Mouse (Mus musculus) kidney, postnatal 4 days (tissue): Measurements from ENCODE around the gene Fam117a.
A peak's percentile ranks its signal among the peaks of the same experiment; 100 is the strongest.

Experiments
- DNase-seq, 2 experiments: peaks; one replicate each; pipeline ENCODE4 v3.0.0; 2021; ENCODE audit warnings: mixed read lengths in 2 of 2

Fam117a gene

DNA sequence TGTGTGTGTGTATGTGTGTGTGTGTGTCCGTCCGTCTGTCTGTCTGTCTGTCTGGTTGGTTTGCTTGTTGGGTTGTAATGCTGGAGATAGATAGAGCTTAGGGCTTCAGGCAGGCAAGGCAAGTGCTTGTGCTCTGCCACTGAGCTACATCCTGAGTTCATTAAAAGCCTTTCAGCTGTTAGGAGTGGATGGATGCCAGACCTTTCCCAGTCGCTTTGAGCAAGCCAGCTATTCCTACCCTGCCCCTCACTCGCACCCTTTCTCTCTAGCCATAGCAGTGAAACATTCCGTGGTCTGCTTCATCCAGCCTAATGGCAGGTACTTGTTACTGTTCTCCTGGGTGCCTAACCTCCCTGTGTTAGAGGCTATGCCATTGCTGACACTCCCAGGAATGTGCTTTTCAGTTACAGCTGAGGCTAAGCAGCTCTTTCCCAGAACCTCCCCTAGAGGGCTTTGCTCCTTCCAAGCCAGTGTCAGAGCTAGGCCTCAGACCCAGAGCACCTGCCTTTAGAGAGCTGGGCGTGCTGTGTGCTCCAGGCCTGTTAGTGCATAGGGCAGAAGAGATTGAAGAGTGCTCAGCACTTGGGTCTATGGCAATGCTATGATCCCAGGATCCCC, 29.6 kb downstream of the Fam117a start:
- DNase-seq = peak in 1 of 2 experiments; percentile 51

GRCm38 (mm10) chr11:95367011-95367735, 30.4 kb downstream of the Fam117a start:
- DNase-seq = no peak

GRCm38 (mm10) chr11:95368231-95368823, 31.5 kb downstream of the Fam117a start:
- peak in 1 of 2 experiments; percentile 25 for DNase-seq

DNA sequence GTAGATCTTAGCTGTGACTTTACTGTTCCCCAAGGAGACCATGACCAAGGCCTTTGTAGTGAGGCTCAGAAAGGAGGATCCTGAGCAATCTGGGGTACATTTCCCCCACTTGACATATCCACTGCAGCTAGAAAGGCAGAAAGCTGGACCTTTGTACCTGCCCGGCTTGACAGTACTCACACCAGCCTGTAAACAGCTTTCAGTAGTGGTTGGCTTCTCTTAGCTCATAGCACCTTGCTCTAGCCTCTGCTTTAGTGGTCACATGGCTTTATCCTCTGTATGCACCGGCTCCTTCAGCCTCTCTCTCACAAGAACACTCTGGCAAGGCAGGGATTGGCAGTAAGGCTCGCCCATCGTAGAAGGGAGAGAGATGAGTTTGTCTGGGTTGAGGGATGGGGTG, 32.1 kb downstream of the Fam117a start:
- DNase-seq = no peak

GRCm38 (mm10) chr11:95369964-95370890, 33.4 kb downstream of the Fam117a start:
- peak; percentile 63 to 75 for DNase-seq

DNA sequence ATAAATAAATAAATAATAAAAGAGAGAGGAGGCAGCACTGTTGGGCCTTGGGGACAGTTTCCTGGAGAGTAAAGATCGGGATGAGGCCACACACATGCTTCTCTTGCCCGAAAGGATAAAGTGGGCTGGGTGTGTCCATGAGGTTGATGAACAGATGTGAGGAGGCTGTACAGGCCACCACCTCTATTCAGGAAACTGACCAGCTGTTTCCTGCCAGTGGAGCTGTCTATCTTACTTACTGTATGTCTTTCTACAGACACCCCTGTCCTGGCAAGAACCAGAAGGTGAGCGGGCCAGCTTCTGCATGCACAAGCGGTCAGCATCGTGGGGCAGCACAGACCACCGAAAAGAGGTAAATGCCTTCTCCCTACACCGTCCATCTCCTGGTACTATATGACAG, 34.4 kb downstream of the Fam117a start:
- no peak for DNase-seq

DNA sequence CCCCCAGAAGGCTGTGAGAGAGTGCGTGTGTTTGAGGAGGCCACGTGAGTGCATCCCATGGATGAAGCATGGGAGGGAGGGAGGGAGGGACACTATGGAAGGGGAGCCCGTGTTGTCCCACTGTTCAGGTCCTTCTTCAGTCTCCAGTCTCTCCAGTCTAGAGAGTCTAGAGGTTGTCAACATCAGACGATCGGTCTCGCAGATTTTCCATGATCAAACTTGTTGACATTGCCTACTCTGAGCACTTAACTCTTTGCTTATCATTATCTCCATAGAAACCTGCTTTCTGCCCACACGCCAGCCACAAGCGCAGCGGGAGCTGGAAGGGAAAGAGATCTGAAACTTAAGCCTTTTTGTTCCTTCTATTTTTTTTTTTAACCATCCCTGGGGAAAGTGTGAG, 42.1 kb downstream of the Fam117a start:
- no peak for DNase-seq

GRCm38 (mm10) chr11:95379552-95379951, 42.7 kb downstream of the Fam117a start:
- DNase-seq = no peak

DNA sequence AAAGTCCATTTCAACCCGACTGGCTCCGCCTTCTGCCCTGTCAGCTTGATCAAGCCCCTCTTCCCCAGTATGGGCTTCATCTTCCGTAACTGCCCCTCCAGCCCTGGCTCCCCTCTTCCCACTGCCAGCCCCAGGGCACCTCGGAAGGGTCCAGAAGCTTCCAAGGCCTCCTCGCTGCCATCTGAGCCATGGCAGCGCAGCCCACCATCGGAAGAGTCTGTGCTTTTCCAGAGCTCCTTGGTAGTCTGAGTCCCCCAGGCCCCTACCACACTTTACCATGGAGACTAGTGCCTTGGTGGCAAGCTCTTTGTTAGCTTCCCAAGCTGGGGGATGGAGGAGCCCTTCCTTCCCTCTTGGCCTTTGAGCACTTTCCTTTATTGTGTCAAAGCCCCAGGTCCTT, 43.9 kb downstream of the Fam117a start:
- no peak for DNase-seq

GRCm38 (mm10) chr11:95381146-95381545, 44.3 kb downstream of the Fam117a start:
- no peak for DNase-seq

- no peak for DNase-seq
Observed at GRCm38 (mm10) chr11:95383331-95383986, 46.6 kb downstream of the Fam117a start.

GRCm38 (mm10) chr11:95384004-95384318, 47.1 kb downstream of the Fam117a start:
- DNase-seq = no peak

GRCm38 (mm10) chr11:95384319-95384972, 47.6 kb downstream of the Fam117a start, which contains the start of gene Slc35b1:
TSS of gene Slc35b1 (plus strand) at chr11:95384692.
- DNase-seq = peak; percentile 93 to 94

- no peak for DNase-seq
Observed at GRCm38 (mm10) chr11:95384973-95385320, 48.1 kb downstream of the Fam117a start.

DNA sequence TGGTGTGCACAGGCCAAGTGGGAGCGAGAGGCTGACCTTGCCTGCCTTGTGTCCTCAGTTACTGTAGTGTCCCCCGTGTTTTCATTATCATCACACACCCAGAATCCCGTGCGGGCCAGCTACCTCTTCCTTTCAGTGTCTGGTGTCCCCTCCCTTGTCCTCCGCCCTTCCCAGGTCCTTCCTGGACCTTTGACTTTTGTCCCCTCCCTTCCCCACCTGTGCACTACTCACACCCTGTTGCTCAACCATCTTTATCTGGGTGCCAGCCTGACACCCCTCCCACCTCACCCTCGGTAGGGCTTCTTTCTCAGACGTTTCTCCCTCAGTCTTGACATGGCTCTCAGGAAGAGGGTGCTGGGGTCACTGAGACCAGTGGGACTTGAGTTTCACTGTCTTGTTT, 50.5 kb downstream of the Fam117a start:
- DNase-seq = no peak

GRCm38 (mm10) chr11:95389006-95389405, 52.2 kb downstream of the Fam117a start:
- no peak for DNase-seq

DNA sequence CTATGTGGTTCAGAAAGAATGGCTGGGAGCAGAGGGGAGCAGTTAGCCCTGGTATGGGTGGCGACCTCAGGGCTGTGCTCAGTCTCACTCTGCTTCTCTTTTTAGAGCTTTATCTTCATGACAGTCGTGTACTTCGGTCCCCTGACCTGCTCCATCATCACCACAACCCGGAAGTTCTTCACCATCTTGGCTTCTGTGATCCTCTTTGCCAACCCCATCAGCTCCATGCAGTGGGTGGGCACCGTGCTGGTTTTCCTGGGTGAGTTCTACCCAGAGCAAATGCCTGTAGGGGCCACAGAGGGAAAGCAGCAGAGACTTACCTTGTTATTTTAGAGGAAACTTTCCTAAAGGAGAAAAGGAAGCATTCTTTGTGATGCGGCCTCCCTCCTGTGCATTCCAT, 53.6 kb downstream of the Fam117a start:
- no peak for DNase-seq

DNA sequence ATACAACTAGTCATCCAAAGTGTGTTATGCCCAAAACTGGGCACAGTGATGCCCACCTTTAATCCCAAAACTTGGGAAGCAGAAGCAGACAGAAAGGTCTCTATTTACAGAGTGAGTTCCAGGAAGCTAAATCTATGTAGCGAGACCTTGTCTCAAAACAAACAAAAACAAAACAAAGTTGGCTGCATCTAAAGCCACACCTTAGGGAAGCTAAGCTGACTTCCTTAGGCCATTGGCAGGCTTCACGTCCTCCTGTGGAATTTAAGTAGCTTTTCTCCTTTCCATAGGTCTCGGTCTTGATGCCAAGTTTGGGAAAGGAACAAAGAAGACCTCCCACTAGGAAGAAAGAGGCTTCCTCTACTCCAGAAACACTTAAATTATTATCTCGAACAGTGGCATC, 54.4 kb downstream of the Fam117a start:
- DNase-seq = no peak

DNA sequence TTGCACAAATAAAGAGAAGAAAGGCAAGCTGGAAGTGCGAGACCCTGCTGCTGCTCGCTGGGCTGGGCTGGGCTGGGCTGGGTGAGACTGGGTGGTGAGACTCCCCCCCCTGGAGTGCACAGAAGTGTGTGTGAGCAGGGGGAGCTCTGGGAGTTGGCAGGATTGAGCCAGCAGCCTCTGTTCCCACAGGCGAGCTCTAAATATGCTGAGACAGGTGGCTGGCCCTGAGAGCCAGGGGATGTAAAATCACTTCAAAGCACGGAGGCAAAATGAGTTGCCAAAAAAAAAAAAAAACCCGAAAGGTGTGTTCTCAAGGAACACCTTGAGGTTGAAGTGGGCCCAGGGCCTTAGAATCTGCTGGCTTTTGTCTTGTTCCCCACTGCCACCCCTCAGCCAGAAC, 54.9 kb downstream of the Fam117a start:
- no peak for DNase-seq

DNA sequence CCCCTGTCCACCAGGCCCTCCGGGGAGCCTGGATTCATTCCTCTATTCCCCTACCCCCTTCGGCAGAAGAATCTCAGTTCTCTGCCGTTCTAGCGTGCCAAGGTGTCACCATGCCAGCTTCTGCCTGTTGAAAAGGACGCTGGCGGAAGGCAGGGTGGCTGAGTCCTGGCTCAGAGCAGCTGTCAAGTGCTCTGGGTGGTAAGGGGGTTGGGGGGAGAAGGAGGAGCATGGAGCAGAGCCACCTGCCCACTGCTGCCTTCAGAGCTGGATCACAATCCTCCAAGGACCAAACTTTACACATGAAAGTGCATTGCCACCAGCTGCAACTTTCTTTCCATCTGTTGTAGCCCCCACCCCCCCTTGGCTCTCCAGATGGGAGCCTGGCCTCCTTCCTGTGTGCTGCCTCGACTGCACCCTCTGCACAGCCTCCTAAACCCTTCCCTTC, 55.4 kb downstream of the Fam117a start:
- no peak for DNase-seq

DNA sequence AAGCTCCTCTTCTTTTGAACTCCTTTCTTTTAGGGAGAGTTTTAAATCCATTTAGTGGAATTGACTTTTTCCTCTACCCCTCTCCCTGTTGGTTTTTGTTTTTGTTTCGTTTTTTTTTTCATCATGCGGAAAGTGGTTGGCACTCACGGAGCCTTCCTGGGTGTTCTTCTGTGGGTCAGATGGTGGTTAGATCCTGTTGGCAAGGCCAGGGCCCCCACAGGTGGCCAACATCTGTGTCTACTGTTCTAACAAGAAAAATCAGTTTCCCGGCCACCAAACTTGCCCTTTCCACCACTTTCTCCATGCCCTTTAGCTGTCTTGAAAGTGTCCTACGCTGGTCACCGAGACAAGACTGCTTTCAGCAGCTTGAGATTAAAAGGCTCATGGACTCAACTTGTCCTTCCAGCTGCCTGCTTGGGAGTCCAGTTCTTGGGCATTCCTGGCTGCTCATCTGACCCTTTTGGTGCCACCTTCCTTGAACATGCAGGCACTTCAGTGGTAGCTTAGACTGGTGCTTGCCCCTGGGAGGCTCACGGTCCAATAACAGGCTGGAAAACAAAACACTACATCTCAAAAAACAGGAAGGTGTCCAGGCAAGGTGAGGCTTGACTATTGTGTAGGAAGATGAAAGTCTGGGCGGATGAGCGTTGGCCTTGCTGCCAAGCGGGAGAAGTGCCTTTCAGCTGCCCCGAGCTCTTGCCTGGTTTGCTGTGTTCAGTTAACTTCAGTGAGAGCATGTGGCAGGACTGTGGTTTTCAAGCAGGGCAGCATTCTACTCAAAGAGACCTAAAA, 56.1 kb downstream of the Fam117a start:
- no peak for DNase-seq
